Mouse (Mus musculus): ENCODE data around the gene Psme2b.
"Not testable (repeated sequence)": the region's sequence is repeated elsewhere in the genome, so short reads cannot be mapped to it uniquely, and the experiment has no call there.

- TF ChIP-seq EP300 (IDR thresholded peaks at IDR 0.05; ENCODE audit: low read depth in 1 of 2, low read length in 2 of 2); BHLHE40 (IDR thresholded peaks at IDR 0.05; ENCODE audit: borderline replicate concordance, low read depth, low read length); ETS1 (IDR thresholded peaks at IDR 0.05; ENCODE audit: low read depth, low read length); TBP (IDR thresholded peaks at IDR 0.05; ENCODE audit: low read depth, low read length): not testable (repeated sequence)
Measured at GRCm38 (mm10) chr11:48991740-48992520, 45.9 kb upstream of the Psme2b start, which contains the start of gene Gm12185.

Data from MEL (cell line).